ENCODE assay signal across 18 mouse cellular contexts in the genomic region with DNA sequence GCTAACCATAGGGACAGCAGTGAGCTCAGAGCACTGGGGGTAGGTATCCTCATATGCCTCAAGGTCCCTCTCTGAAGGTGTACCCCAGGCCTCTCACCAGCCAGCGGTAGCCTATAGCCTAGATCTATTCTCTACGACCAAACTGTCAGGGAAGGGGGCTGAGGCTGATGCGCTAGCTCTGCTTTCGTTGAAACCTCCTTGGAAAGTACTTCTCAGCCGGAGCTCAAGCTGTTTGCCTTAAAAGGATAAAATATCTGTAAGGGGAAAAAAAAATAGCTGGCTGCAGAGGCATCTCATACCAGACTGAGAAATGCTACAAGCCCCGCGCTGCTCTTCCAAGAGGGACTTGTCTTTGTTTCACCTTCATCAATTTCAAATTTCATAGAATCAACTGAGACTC.
DNase-seq lines count a peak whose midpoint lies in the region; ATAC-seq and TF ChIP-seq lines count a peak whose summit lies in the region.
"Had no signal": no experiment of that assay in that cellular context is flagged by ENCODE, and none has a peak within 500 bp of the region (broad histone marks: within the 10 kb centered on the region; RNA-seq: fewer than 3 reads in every experiment).

No protein-coding gene starts in this region.

- no peak for TF ChIP-seq POLR2A in lung, adult 2 months (IDR thresholded peaks at IDR 0.05; ENCODE audit: borderline replicate concordance, extremely low read depth, low read depth, low read length)

- no peaks in the 10 kb centered on the region; the same call in 1 of the 2 replicates for H3K4me1 ChIP-seq in lung, embryonic 16.5 days (replicated peaks; ENCODE audit: control insufficient read depth, insufficient read depth, low read length)
- H3K4me1 ChIP-seq in lung, adult 2 months (ENCODE audit: control insufficient read depth, insufficient read depth, low read length): no peaks in the 10 kb centered on the region
- peaks cover 11% of the 10 kb centered on the region for H3K4me1 ChIP-seq in embryonic facial prominence, embryonic 15.5 days
- H3K4me1 ChIP-seq in stomach, embryonic 14.5 days (ENCODE audit: control insufficient read depth, insufficient read depth, low read length): peaks cover 4% of the 10 kb centered on the region; the same call in 1 of the 2 replicates
- H3K4me1 ChIP-seq: limb, embryonic 10.5 days; liver, embryonic 12.5 days had no signal

- peak overlapping the region; percentile 58 for H3K27ac ChIP-seq in lung, embryonic 16.5 days (ENCODE audit: low read length)
- peak overlapping the region; percentile 71 for H3K27ac ChIP-seq in embryonic facial prominence, embryonic 15.5 days (replicated peaks)
- peak overlapping the region; percentile 87 for H3K27ac ChIP-seq in stomach, embryonic 14.5 days (ENCODE audit: low read length)
- H3K27ac ChIP-seq: hindbrain, embryonic 12.5 days; left cerebral cortex, adult 2 months; limb, embryonic 10.5 days; liver, embryonic 12.5 days had no signal

- ATAC-seq in frontal cortex, adult (ENCODE audit: low TSS enrichment): peak; percentile 76
- peak; percentile 65; the same call in 1 of the 2 replicates for ATAC-seq in lung, embryonic 16.5 days (ENCODE audit: low read depth)
- ATAC-seq in embryonic facial prominence, embryonic 15.5 days (ENCODE audit: insufficient number of reproducible peaks, low FRiP score, low TSS enrichment, low read depth): no peak
- ATAC-seq in stomach, embryonic 14.5 days (ENCODE audit: insufficient number of reproducible peaks, insufficient read depth, low FRiP score, low read depth): 0 out of 2 replicates have a peak, but pooled peaks have one; percentile 63
- no peak for ATAC-seq in inflammation-experienced regulatory T-cells, adult 6 months
- ATAC-seq: liver, embryonic 12.5 days had no signal

- DNase-seq in frontal cortex, postnatal 10 days (ENCODE audit: low spot score in 2 of 2): no peak
- DNase-seq in lung, adult 2 months: no peak
- no peak for DNase-seq in layer of hippocampus, adult 18-20 months (ENCODE audit: low spot score in 2 of 2)
- DNase-seq: cerebellum, postnatal 25 days; heart, postnatal 10 days; kidney, adult 11 months; midbrain, embryonic 14.5 days; thymus, postnatal 4 days had no signal

- peak overlapping the region; percentile 1; the same call in 1 of the 2 replicates for H3K4me2 ChIP-seq in lung, embryonic 16.5 days (ENCODE audit: low read depth, low read length)
- H3K4me2 ChIP-seq in embryonic facial prominence, embryonic 15.5 days (replicated peaks): peak overlapping the region; percentile 15; the same call in 1 of the 2 replicates
- no peak overlapping the region for H3K4me2 ChIP-seq in stomach, embryonic 14.5 days (replicated peaks; ENCODE audit: low read depth, low read length)
- H3K4me2 ChIP-seq: hindbrain, embryonic 12.5 days; liver, embryonic 12.5 days had no signal

- TF ChIP-seq CTCF in lung, adult 2 months (IDR thresholded peaks at IDR 0.05; ENCODE audit: insufficient read depth, low read length): no peak

- 43% methylated on average over 7 of the region's 7 CpGs for whole genome bisulfite sequencing in lung, embryonic 16.5 days
- WGBS in lung, adult 2 months: 62% methylated on average over 7 of the region's 7 CpGs
- WGBS in embryonic facial prominence, embryonic 15.5 days: 59% methylated on average over 7 of the region's 7 CpGs
- 41% methylated on average over 7 of the region's 7 CpGs for WGBS in stomach, embryonic 14.5 days

- H3K27me3 ChIP-seq in lung, embryonic 16.5 days (ENCODE audit: control insufficient read depth, insufficient read depth, low read depth, low read length): no peaks in the 10 kb centered on the region
- H3K27me3 ChIP-seq in embryonic facial prominence, embryonic 15.5 days: no peaks in the 10 kb centered on the region
- H3K27me3 ChIP-seq in stomach, embryonic 14.5 days (ENCODE audit: control insufficient read depth, insufficient read depth, low read length): no peaks in the 10 kb centered on the region
- H3K27me3 ChIP-seq: CH12.LX; hindbrain, embryonic 12.5 days had no signal

- no peak overlapping the region for H3K9ac ChIP-seq in lung, embryonic 16.5 days (ENCODE audit: low read length)
- H3K9ac ChIP-seq in embryonic facial prominence, embryonic 15.5 days: no peak overlapping the region
- H3K9ac ChIP-seq in stomach, embryonic 14.5 days (replicated peaks; ENCODE audit: low read depth, low read length): no peak overlapping the region
- H3K9ac ChIP-seq: hindbrain, embryonic 12.5 days; liver, embryonic 12.5 days had no signal

- H3K9me3 ChIP-seq in lung, embryonic 16.5 days (ENCODE audit: control insufficient read depth, low read length): no peaks in the 10 kb centered on the region
- H3K9me3 ChIP-seq in embryonic facial prominence, embryonic 15.5 days (replicated peaks): no peaks in the 10 kb centered on the region
- H3K9me3 ChIP-seq in stomach, embryonic 14.5 days (ENCODE audit: control insufficient read depth, low read depth, low read length): no peaks in the 10 kb centered on the region
- H3K9me3 ChIP-seq: hindbrain, embryonic 12.5 days; limb, embryonic 10.5 days; liver, embryonic 12.5 days had no signal

- H3K36me3 ChIP-seq in lung, embryonic 16.5 days (ENCODE audit: control insufficient read depth, insufficient read depth, low read length): no peaks in the 10 kb centered on the region
- H3K36me3 ChIP-seq in embryonic facial prominence, embryonic 15.5 days: no peaks in the 10 kb centered on the region
- no peaks in the 10 kb centered on the region for H3K36me3 ChIP-seq in stomach, embryonic 14.5 days (ENCODE audit: control insufficient read depth, insufficient read depth, low read length)
- H3K36me3 ChIP-seq: hindbrain, embryonic 12.5 days; limb, embryonic 10.5 days; liver, embryonic 12.5 days had no signal

- H3K4me3 ChIP-seq in lung, embryonic 16.5 days (ENCODE audit: low read length): no peak overlapping the region
- H3K4me3 ChIP-seq in lung, adult 2 months (replicated peaks; ENCODE audit: extremely low read depth, low read depth, low read length): no peak overlapping the region
- no peak overlapping the region for H3K4me3 ChIP-seq in embryonic facial prominence, embryonic 15.5 days (replicated peaks)
- H3K4me3 ChIP-seq in stomach, embryonic 14.5 days (ENCODE audit: low read depth, low read length): no peak overlapping the region
- H3K4me3 ChIP-seq: hindbrain, embryonic 12.5 days; left cerebral cortex, adult 2 months; limb, embryonic 10.5 days; liver, embryonic 12.5 days had no signal

Comparison
In these comparisons a context has a peak if more than half of its experiments do, and no peak if none do; other contexts are left out.
1. ATAC-seq: peak in frontal cortex, adult (single experiment), lung, embryonic 16.5 days (single experiment) and stomach, embryonic 14.5 days (single experiment); none in embryonic facial prominence, embryonic 15.5 days (single experiment) and inflammation-experienced regulatory T-cells, adult 6 months (single experiment).
2. Peak in every context shown above with its lines, with median percentiles within 50 percentile points of each other: H3K27ac ChIP-seq.